Mouse (Mus musculus) heart, adult 2 months (tissue): ENCODE results near the gene Bcdin3d.

Experiments
- CTCF ChIP-seq: fragments of 200-600 bp; IDR thresholded peaks from 2 replicates; pipeline ENCODE4 v1.8.1; 2022; ENCODE audit warnings: antibody characterized with exemption, mild to moderate bottlenecking, moderate library complexity
- EP300 ChIP-seq: fragments of 200-500 bp; IDR thresholded peaks from 2 replicates; pipeline ENCODE4 v1.6.1; 2011; ENCODE audit warnings: low read depth, low read length, control low read depth; ENCODE audit not compliant: insufficient read depth
- POLR2A ChIP-seq: fragments of 200-500 bp; IDR thresholded peaks from 2 replicates; pipeline ENCODE4 v1.6.1; 2011; ENCODE audit warnings: mild to moderate bottlenecking, low read depth, low read length, control low read depth; ENCODE audit not compliant: insufficient read depth

GRCm38 (mm10) chr15:99433081-99433718, 41.3 kb downstream of the Bcdin3d start:
- TF ChIP-seq CTCF (no peak), POLR2A (no peak), EP300 (no peak)
